Mouse (Mus musculus): ENCODE results near the gene Zfc3h1. TPM values are rescaled to one million over a fixed set of nuclear protein-coding genes. Genes with fewer than 3 reads are reported as not detected.

The Zfc3h1 gene
- total and polyA plus RNA-seq, 3 experiments: 40.7 to 51.7 (median 48.7) TPM

DNA sequence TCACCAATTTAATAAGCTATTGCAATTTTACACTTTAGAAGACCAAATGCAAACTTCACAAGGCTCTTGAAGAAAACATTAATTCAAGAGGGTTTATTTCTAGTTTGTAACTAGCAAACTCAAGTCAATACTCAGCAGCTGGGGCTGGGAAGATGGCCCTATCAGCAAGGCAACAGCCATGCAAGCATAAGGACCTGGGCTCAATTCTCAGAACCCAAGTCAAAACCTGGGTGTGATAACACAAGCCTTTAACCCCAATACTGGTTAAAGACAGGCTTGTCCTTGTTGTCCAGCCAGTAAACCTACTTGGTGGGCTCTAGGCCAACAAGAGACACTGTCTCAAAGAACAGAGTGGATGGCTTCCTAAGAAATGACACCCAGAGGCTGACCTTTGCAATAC lies 38.3 kb upstream of the Zfc3h1 start:
- Histone ChIP-seq H3K27ac (ENCODE audit: insufficient read depth, low read depth) (no peak overlapping the region), H3K4me2 (ENCODE audit: insufficient read depth, low read depth, poor library complexity, severe bottlenecking) (no peak overlapping the region), H3K9me3 (replicated peaks; ENCODE audit: low read length) (peaks cover 4% of the 10 kb centered on the region), H3K9ac (ENCODE audit: insufficient read depth, low read depth) (no peak overlapping the region), H3K4me1 (ENCODE audit: control insufficient read depth in 1 of 2, insufficient read depth in 2 of 2) (peaks cover 12 to 32% of the 10 kb centered on the region in 2 experiments), H3K36me3 (replicated peaks in 1 of 2; ENCODE audit: control insufficient read depth in 1 of 2, insufficient read depth in 1 of 2, low read length in 1 of 2) (peaks cover 32 to 58% of the 10 kb centered on the region in 2 experiments), H3K27me3 (replicated peaks) (no peaks in the 10 kb centered on the region), H3K4me3 (replicated peaks in 1 of 3; ENCODE audit: low read depth in 2 of 3, low read length in 2 of 3, poor library complexity in 1 of 3) (no peak overlapping the region), H3K79me2 (replicated peaks; ENCODE audit: control insufficient read depth, extremely low read depth, insufficient read depth, poor library complexity, severe bottlenecking) (no peaks in the 10 kb centered on the region)
- in situ Hi-C loops (cut with MboI; ENCODE audit: low pct_ligation_motif_present, low pct_unique_long_range_greater_than_20kb, low sequenced_read_pairs): no loop called here
- TF ChIP-seq RCOR1 (conservative IDR thresholded peaks at IDR 0.05; ENCODE audit: low read depth, low read length): no peak
- TF ChIP-seq RAD21 (IDR thresholded peaks at IDR 0.05; ENCODE audit: low read depth, low read length): no peak
- TF ChIP-seq UBTF (IDR thresholded peaks at IDR 0.05; ENCODE audit: low read depth, low read length): no peak
- no peak for TF ChIP-seq NRF1 (IDR thresholded peaks at IDR 0.05; ENCODE audit: low read depth, low read length)
- TF ChIP-seq MYC (IDR thresholded peaks at IDR 0.05; ENCODE audit: low read depth, low read length): no peak
- TF ChIP-seq TBP (conservative IDR thresholded peaks at IDR 0.05; ENCODE audit: low read depth, low read length): no peak
- TF ChIP-seq ZNF384 (IDR thresholded peaks at IDR 0.05; ENCODE audit: low read depth, low read length): no peak
- TF ChIP-seq USF2 (conservative IDR thresholded peaks at IDR 0.05; ENCODE audit: low read depth, low read length): no peak
- TF ChIP-seq MAZ (IDR thresholded peaks at IDR 0.05; ENCODE audit: low read depth, low read length): no peak
- no peak for TF ChIP-seq POLR2A (IDR thresholded peaks at IDR 0.05; ENCODE audit: low read depth, low read length)
- TF ChIP-seq HCFC1 (IDR thresholded peaks at IDR 0.05; ENCODE audit: low read depth, low read length): no peak
- TF ChIP-seq MAX (IDR thresholded peaks at IDR 0.05; ENCODE audit: low read length): no peak
- no peak for TF ChIP-seq ELF1 (IDR thresholded peaks at IDR 0.05; ENCODE audit: low read depth, low read length)
- no peak for TF ChIP-seq NELFE (IDR thresholded peaks at IDR 0.05; ENCODE audit: low read depth, low read length)
- TF ChIP-seq TCF12 (IDR thresholded peaks at IDR 0.05; ENCODE audit: low read depth, low read length): no peak
- TF ChIP-seq SMC3 (IDR thresholded peaks at IDR 0.05; ENCODE audit: low read depth, low read length): no peak
- DNase-seq (ENCODE audit: extremely low read depth): no peak
- dilution Hi-C loops (cut with MboI; ENCODE audit: extremely low pct_ligation_motif_present, extremely low pct_unique_long_range_greater_than_20kb, low sequenced_read_pairs): no loop called here

- TF ChIP-seq RCOR1 (conservative IDR thresholded peaks at IDR 0.05; ENCODE audit: low read depth, low read length) (no peak), UBTF (IDR thresholded peaks at IDR 0.05; ENCODE audit: low read depth, low read length) (no peak), BHLHE40 (IDR thresholded peaks at IDR 0.05; ENCODE audit: low read depth, low read length) (no peak), POLR2AphosphoS2 (IDR thresholded peaks at IDR 0.05; ENCODE audit: low read depth, low read length) (no peak), PAX5 (IDR thresholded peaks at IDR 0.05; ENCODE audit: low read length) (no peak), IRF4 (IDR thresholded peaks at IDR 0.05; ENCODE audit: low read depth, low read length) (no peak), ZNF384 (IDR thresholded peaks at IDR 0.05; ENCODE audit: low read depth, low read length) (no peak)
Measured at GRCm38 (mm10) chr10:115348131-115348530, 36.6 kb upstream of the Zfc3h1 start.

More at GRCm38 (mm10) chr10:115348131-115348530, 36.6 kb upstream of the Zfc3h1 start:
- Histone ChIP-seq H3K79me2 (replicated peaks; ENCODE audit: control insufficient read depth, extremely low read depth, insufficient read depth, poor library complexity, severe bottlenecking) (no peaks in the 10 kb centered on the region), H3K27ac (ENCODE audit: insufficient read depth, low read depth) (no peak overlapping the region), H3K9ac (ENCODE audit: insufficient read depth, low read depth) (no peak overlapping the region), H3K4me1 (ENCODE audit: control insufficient read depth in 1 of 2, insufficient read depth in 2 of 2) (peaks cover 7 to 23% of the 10 kb centered on the region in 2 experiments), H3K27me3 (replicated peaks) (no peaks in the 10 kb centered on the region), H3K4me3 (replicated peaks in 1 of 3; ENCODE audit: low read depth in 2 of 3, low read length in 2 of 3, poor library complexity in 1 of 3) (no peak overlapping the region), H3K4me2 (ENCODE audit: insufficient read depth, low read depth, poor library complexity, severe bottlenecking) (no peak overlapping the region), H3K9me3 (replicated peaks; ENCODE audit: low read length) (peaks cover 4% of the 10 kb centered on the region), H3K36me3 (replicated peaks in 1 of 2; ENCODE audit: control insufficient read depth in 1 of 2, insufficient read depth in 1 of 2, low read length in 1 of 2) (peaks cover 24 to 48% of the 10 kb centered on the region in 2 experiments)
- dilution Hi-C loops (cut with MboI; ENCODE audit: extremely low pct_ligation_motif_present, extremely low pct_unique_long_range_greater_than_20kb, low sequenced_read_pairs): no loop called here
- DNase-seq (ENCODE audit: extremely low read depth): no peak
- in situ Hi-C loops (cut with MboI; ENCODE audit: low pct_ligation_motif_present, low pct_unique_long_range_greater_than_20kb, low sequenced_read_pairs): no loop called here
